Mouse (Mus musculus) lung, adult 2 months (tissue): ENCODE results near the gene Eif3b.

Source experiments
- CTCF ChIP-seq: fragments of 200-500 bp; IDR thresholded peaks from 2 replicates; pipeline ENCODE4 v1.5.1; 2011; ENCODE audit warnings: mild to moderate bottlenecking, low read length, control low read depth; ENCODE audit not compliant: insufficient read depth
- POLR2A ChIP-seq: fragments of 200-500 bp; IDR thresholded peaks from 2 replicates; pipeline ENCODE4 v1.6.1; 2011; ENCODE audit warnings: low read depth, mild to moderate bottlenecking, control low read depth, low read length, borderline replicate concordance; ENCODE audit errors: extremely low read depth

- TF ChIP-seq CTCF (no peak), POLR2A (no peak)
These were observed 36.3 kb downstream of the Eif3b start for GRCm38 (mm10) chr5:140455466-140455865.
